Mouse (Mus musculus): Measurements from ENCODE around the gene Tubgcp6. TPM values are rescaled to one million over a fixed set of nuclear protein-coding genes. Genes with fewer than 3 reads are reported as not detected.

The Tubgcp6 gene
- polyA plus RNA-seq, 2 experiments: 6.3 to 12.0 TPM

- H3K9ac ChIP-seq (replicated peaks): no peak overlapping the region
- H3K9me3 ChIP-seq (ENCODE audit: control insufficient read depth, low read length): no peaks in the 10 kb centered on the region
- no peak overlapping the region for H3K27ac ChIP-seq
- peak; percentile 48 to 55 (median 52) for DNase-seq (ENCODE audit: low read depth in 3 of 3, low spot score in 3 of 3)
- H3K4me1 ChIP-seq (replicated peaks; ENCODE audit: control insufficient read depth in 2 of 2, insufficient read depth in 2 of 2, low read length in 1 of 2): peaks cover 11 to 16% of the 10 kb centered on the region in 2 experiments
- peaks cover 2% of the 10 kb centered on the region; the same call in 1 of the 2 replicates for H3K36me3 ChIP-seq (replicated peaks; ENCODE audit: control insufficient read depth, insufficient read depth, low read depth)
- H3K27me3 ChIP-seq (ENCODE audit: control insufficient read depth, insufficient read depth, low read length): no peaks in the 10 kb centered on the region
- no peak overlapping the region for H3K4me3 ChIP-seq (ENCODE audit: insufficient read depth in 1 of 2, low read depth in 2 of 2, low read length in 2 of 2)
- TF ChIP-seq CTCF (IDR thresholded peaks at IDR 0.05; ENCODE audit: low read depth) (no peak), EP300 (IDR thresholded peaks at IDR 0.05; ENCODE audit: low read depth) (no peak)
- H3K4me2 ChIP-seq (ENCODE audit: low read depth): peak overlapping the region; percentile 31
- WGBS (ENCODE audit: insufficient replicate concordance): 32% methylated on average over 9 of the region's 9 CpGs
- peak; percentile 21; the same call in 1 of the 2 replicates for ATAC-seq (ENCODE audit: insufficient read depth)
Observed at GRCm38 (mm10) chr15:89078208-89078836, 44.6 kb downstream of the Tubgcp6 start.

- ATAC-seq (ENCODE audit: insufficient read depth) (peak; percentile 37), DNase-seq (ENCODE audit: low read depth in 3 of 3, low spot score in 3 of 3) (no peak)
- TF ChIP-seq CTCF (IDR thresholded peaks at IDR 0.05; ENCODE audit: low read depth) (no peak), EP300 (IDR thresholded peaks at IDR 0.05; ENCODE audit: low read depth) (no peak)
- no peaks in the 10 kb centered on the region for H3K9me3 ChIP-seq (ENCODE audit: control insufficient read depth, low read length)
- H3K36me3 ChIP-seq (replicated peaks; ENCODE audit: control insufficient read depth, insufficient read depth, low read depth): no peaks in the 10 kb centered on the region
- WGBS (ENCODE audit: insufficient replicate concordance): under 1% methylated on average over 33 of the region's 39 CpGs
- H3K27me3 ChIP-seq (ENCODE audit: control insufficient read depth, insufficient read depth, low read length): no peaks in the 10 kb centered on the region
- H3K4me1 ChIP-seq (replicated peaks; ENCODE audit: control insufficient read depth in 2 of 2, insufficient read depth in 2 of 2, low read length in 1 of 2): peaks cover 11 to 16% of the 10 kb centered on the region in 2 experiments
- H3K27ac ChIP-seq: no peak overlapping the region
- peak overlapping the region; percentile 74 for H3K9ac ChIP-seq (replicated peaks)
- peak overlapping the region; percentile 63 to 82 for H3K4me3 ChIP-seq (ENCODE audit: insufficient read depth in 1 of 2, low read depth in 2 of 2, low read length in 2 of 2)
- H3K4me2 ChIP-seq (ENCODE audit: low read depth): peak overlapping the region; percentile 84
Observed at GRCm38 (mm10) chr15:89076156-89076731, 46.7 kb downstream of the Tubgcp6 start.

GRCm38 (mm10) chr15:89075478-89076147 is 47.3 kb downstream of the Tubgcp6 start:
- peak overlapping the region; percentile 24; the same call in 1 of the 2 replicates for H3K27ac ChIP-seq
- peaks cover 11 to 16% of the 10 kb centered on the region in 2 experiments for H3K4me1 ChIP-seq (replicated peaks; ENCODE audit: control insufficient read depth in 2 of 2, insufficient read depth in 2 of 2, low read length in 1 of 2)
- WGBS (ENCODE audit: insufficient replicate concordance): under 1% methylated on average over 49 of the region's 59 CpGs
- no peaks in the 10 kb centered on the region for H3K9me3 ChIP-seq (ENCODE audit: control insufficient read depth, low read length)
- no peaks in the 10 kb centered on the region for H3K36me3 ChIP-seq (replicated peaks; ENCODE audit: control insufficient read depth, insufficient read depth, low read depth)
- peak overlapping the region; percentile 84 for H3K4me2 ChIP-seq (ENCODE audit: low read depth)
- ATAC-seq (ENCODE audit: insufficient read depth): peak; percentile 88
- peak; percentile 62 to 64 (median 63) for DNase-seq (ENCODE audit: low read depth in 3 of 3, low spot score in 3 of 3)
- TF ChIP-seq CTCF (IDR thresholded peaks at IDR 0.05; ENCODE audit: low read depth): no peak
- no peak for TF ChIP-seq EP300 (IDR thresholded peaks at IDR 0.05; ENCODE audit: low read depth)
- peak overlapping the region; percentile 75 for H3K9ac ChIP-seq (replicated peaks)
- peak overlapping the region; percentile 68 to 82 for H3K4me3 ChIP-seq (ENCODE audit: insufficient read depth in 1 of 2, low read depth in 2 of 2, low read length in 2 of 2)
- H3K27me3 ChIP-seq (ENCODE audit: control insufficient read depth, insufficient read depth, low read length): no peaks in the 10 kb centered on the region

GRCm38 (mm10) chr15:89074613-89075477 is 48.1 kb downstream of the Tubgcp6 start, which contains the start of gene Trabd:
Trabd (plus strand) TSS chr15:89075124.
- Histone ChIP-seq H3K4me3 (ENCODE audit: insufficient read depth in 1 of 2, low read depth in 2 of 2, low read length in 2 of 2) (peak within 1 kb of the TSS; percentile 68 to 82), H3K4me1 (replicated peaks; ENCODE audit: control insufficient read depth in 2 of 2, insufficient read depth in 2 of 2, low read length in 1 of 2) (peaks cover 11 to 16% of the 10 kb centered on the region in 2 experiments), H3K27ac (peak within 1 kb of the TSS; percentile 24; the same call in 1 of the 2 replicates), H3K4me2 (ENCODE audit: low read depth) (peak within 1 kb of the TSS; percentile 84), H3K9me3 (ENCODE audit: control insufficient read depth, low read length) (no peaks in the 10 kb centered on the region), H3K36me3 (replicated peaks; ENCODE audit: control insufficient read depth, insufficient read depth, low read depth) (no peaks in the 10 kb centered on the region), H3K27me3 (ENCODE audit: control insufficient read depth, insufficient read depth, low read length) (no peaks in the 10 kb centered on the region), H3K9ac (replicated peaks) (peak within 1 kb of the TSS; percentile 75)
- TF ChIP-seq CTCF (IDR thresholded peaks at IDR 0.05; ENCODE audit: low read depth): no peak
- TF ChIP-seq EP300 (IDR thresholded peaks at IDR 0.05; ENCODE audit: low read depth): no peak
- no peak for DNase-seq (ENCODE audit: low read depth in 3 of 3, low spot score in 3 of 3)
- WGBS (ENCODE audit: insufficient replicate concordance): 36% methylated on average over 11 of the region's 11 CpGs
- ATAC-seq (ENCODE audit: insufficient read depth): no peak

All from liver, embryonic 14.5 days (tissue).